17 mouse cellular contexts compared by ENCODE assay signal in genomic region chr10:99948740-99949139, GRCm38 (mm10).
"Had no signal": no experiment of that assay in that cellular context is flagged by ENCODE, and none has a peak within 500 bp of the region (broad histone marks: within the 10 kb centered on the region; RNA-seq: fewer than 3 reads in every experiment).

No protein-coding gene starts in this region.

- H3K4me3 ChIP-seq: limb, embryonic 10.5 days; liver, embryonic 15.5 days; megakaryocyte, embryonic 14.5 days; midbrain, embryonic 15.5 days; neural tube, embryonic 12.5 days had no signal

- DNase-seq: kidney, adult 8-10 months; kidney, postnatal 25 days; layer of hippocampus, adult 9-11 months; layer of hippocampus, postnatal 36 days; right cerebral cortex, postnatal 4 days; spleen, adult 18-20 months; thymus, adult 18-20 months; thymus, postnatal 14 days had no signal

- H3K27me3 ChIP-seq: liver, embryonic 15.5 days; megakaryocyte, embryonic 14.5 days; midbrain, embryonic 15.5 days had no signal

- H3K36me3 ChIP-seq: limb, embryonic 10.5 days; liver, embryonic 15.5 days; midbrain, embryonic 15.5 days; neural tube, embryonic 12.5 days had no signal

- H3K27ac ChIP-seq: limb, embryonic 10.5 days; liver, embryonic 15.5 days; macrophage; midbrain, embryonic 15.5 days; neural tube, embryonic 12.5 days had no signal

- H3K4me1 ChIP-seq: limb, embryonic 10.5 days; liver, embryonic 15.5 days; megakaryocyte, embryonic 14.5 days; midbrain, embryonic 15.5 days; neural tube, embryonic 12.5 days had no signal

- H3K4me2 ChIP-seq: liver, embryonic 11.5 days; liver, embryonic 15.5 days; midbrain, embryonic 11.5 days; midbrain, embryonic 15.5 days; neural tube, embryonic 12.5 days had no signal

- H3K9ac ChIP-seq: liver, embryonic 15.5 days; midbrain, embryonic 15.5 days; neural tube, embryonic 12.5 days had no signal

- H3K9me3 ChIP-seq: limb, embryonic 10.5 days; liver, embryonic 15.5 days; megakaryocyte, embryonic 14.5 days; midbrain, embryonic 15.5 days; neural tube, embryonic 12.5 days had no signal

- ATAC-seq: intestine, postnatal 0 days; midbrain, embryonic 15.5 days had no signal
